Mouse (Mus musculus): ENCODE measurements at regions not wholly inside any gene's neighbourhood (a gene's known extent, or its start where the extent isn't known, plus 50 kb on each side); places are given as distances from the start of the nearest gene placed in this dataset.

GRCm38 (mm10) chr1:18637334-18637733 lies 372.4 kb upstream of the Defb41 start:
- no peak for TF ChIP-seq CTCF (IDR thresholded peaks at IDR 0.05; ENCODE audit: low read depth, low read length)
- no peak for TF ChIP-seq GATA2 (IDR thresholded peaks at IDR 0.05; ENCODE audit: borderline replicate concordance, low read depth, low read length)
- TF ChIP-seq GATA1 (IDR thresholded peaks at IDR 0.05; ENCODE audit: borderline replicate concordance, low read length): no peak
- TF ChIP-seq TAL1 (conservative IDR thresholded peaks at IDR 0.05; ENCODE audit: low read depth, low read length): no peak

All from G1E (cell line).